Mouse (Mus musculus) lung, postnatal 0 days (tissue): ENCODE results near the gene Ust. TPM values are rescaled to one million over a fixed set of nuclear protein-coding genes. Genes with fewer than 3 reads are reported as not detected.

Source experiments
- ATAC-seq: fragments of 200-750 bp; cut with Nextera tagmentation; 2 replicates; pipeline ENCODE4 v1.8.0; 2017; ENCODE audit warnings: moderate library complexity
- DNase-seq: peaks from one replicate; pipeline ENCODE4 v3.0.0-alpha.2; 2016; ENCODE audit warnings: low spot score
- H3K27ac ChIP-seq: fragments of 300-500 bp; sonication (generic); 2 replicates; pipeline ENCODE4 v1.5.1; 2014; ENCODE audit warnings: antibody characterized with exemption, mild to moderate bottlenecking, low read length, mixed read lengths
- H3K27me3 ChIP-seq: fragments of 300-500 bp; sonication (generic); replicated peaks from 2 replicates; pipeline ENCODE4 v1.6.1; 2014; ENCODE audit warnings: low read length, mixed read lengths; ENCODE audit not compliant: insufficient read depth
- H3K36me3 ChIP-seq: fragments of 300-500 bp; sonication (generic); 2 replicates; pipeline ENCODE4 v1.6.1; 2014; ENCODE audit warnings: low read length, mixed read lengths; ENCODE audit not compliant: insufficient read depth
- H3K4me1 ChIP-seq: fragments of 300-500 bp; sonication (generic); 2 replicates; pipeline ENCODE4 v1.6.1; 2014; ENCODE audit warnings: antibody characterized with exemption, low read depth, low read length, mixed read lengths; ENCODE audit not compliant: insufficient read depth
- H3K4me2 ChIP-seq: fragments of 300-500 bp; sonication (generic); replicated peaks from 2 replicates; pipeline ENCODE4 v1.6.1; 2014; ENCODE audit warnings: low read depth, mild to moderate bottlenecking, low read length, moderate library complexity, mixed read lengths
- H3K4me3 ChIP-seq: fragments of 300-500 bp; sonication (generic); 2 replicates; pipeline ENCODE4 v1.5.1; 2014; ENCODE audit warnings: low read depth, low read length
- H3K9ac ChIP-seq: fragments of 300-500 bp; sonication (generic); replicated peaks from 2 replicates; pipeline ENCODE4 v1.6.1; 2014; ENCODE audit warnings: low read depth, mild to moderate bottlenecking
- H3K9me3 ChIP-seq: fragments of 300-500 bp; sonication (generic); 2 replicates; pipeline ENCODE4 v1.6.1; 2016; ENCODE audit warnings: low read length, mixed read lengths
- CTCF ChIP-seq: IDR thresholded peaks from 2 replicates; pipeline ENCODE4 v1.5.1; 2016; ENCODE audit warnings: antibody characterized with exemption, mild to moderate bottlenecking
- EP300 ChIP-seq: IDR thresholded peaks from 2 replicates; pipeline ENCODE4 v1.6.1; 2016; ENCODE audit warnings: antibody characterized with exemption, mild to moderate bottlenecking, control low read depth
- WGBS: fragments of 180-500 bp; shearing (Covaris S2); extraction: QIAGEN DNeasy Blood & Tissue Kit; methylation state at CpG from one replicate; pipeline ENCODE4 v1.1.7; 2014; 5-methylcytosine and 5-hydroxymethylcytosine counted together
- polyA plus RNA-seq: library from polyadenylated mRNA; unstranded; fragments of >200 nt; fragmentation: Nextera tagmentation; extraction: Ambion mirVana; gene quantifications from 2 replicates; pipeline ENCODE4 v1.2.1, GENCODE M21; 2015

The Ust gene
- polyA plus RNA-seq, 1 experiment from 2014 or later = 6.3 TPM

DNA sequence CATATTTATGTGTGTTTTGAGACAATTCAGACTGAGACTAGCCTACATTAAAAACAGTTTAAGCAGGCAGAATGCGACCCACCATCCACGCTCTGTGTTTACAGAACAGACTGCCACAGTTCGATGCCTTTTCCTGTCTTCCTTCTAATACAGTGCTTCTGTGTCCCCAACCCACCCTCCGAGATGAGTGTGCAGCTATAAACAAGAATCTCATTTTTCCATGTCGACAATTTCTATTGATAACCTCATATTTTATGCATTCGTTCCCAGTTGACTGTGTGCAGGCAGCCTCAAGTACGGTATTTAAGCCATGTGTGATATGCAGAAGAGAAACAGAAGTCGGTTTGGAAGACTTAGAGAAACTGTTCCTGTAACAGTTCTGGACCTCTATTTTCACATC lies 6.9 kb downstream of the Ust start:
- WGBS = 52% methylated on average over 8 of the region's 8 CpGs

GRCm38 (mm10) chr10:8506247-8506573 lies 12.4 kb downstream of the Ust start:
- peak overlapping the region; percentile 4; the same call in 1 of the 2 replicates for H3K4me2 ChIP-seq
- no peak overlapping the region for H3K9ac ChIP-seq
- DNase-seq = peak; percentile 18

More for the DNA sequence above, 6.9 kb downstream of the Ust start:
- Histone ChIP-seq H3K4me3 (no peak overlapping the region), H3K4me1 (no peaks in the 10 kb centered on the region), H3K27ac (no peak overlapping the region), H3K36me3 (no peaks in the 10 kb centered on the region), H3K9ac (no peak overlapping the region), H3K4me2 (no peak overlapping the region), H3K9me3 (no peaks in the 10 kb centered on the region), H3K27me3 (no peaks in the 10 kb centered on the region)
- DNase-seq (no peak), ATAC-seq (no peak)
- TF ChIP-seq EP300 (no peak), CTCF (no peak)

DNA sequence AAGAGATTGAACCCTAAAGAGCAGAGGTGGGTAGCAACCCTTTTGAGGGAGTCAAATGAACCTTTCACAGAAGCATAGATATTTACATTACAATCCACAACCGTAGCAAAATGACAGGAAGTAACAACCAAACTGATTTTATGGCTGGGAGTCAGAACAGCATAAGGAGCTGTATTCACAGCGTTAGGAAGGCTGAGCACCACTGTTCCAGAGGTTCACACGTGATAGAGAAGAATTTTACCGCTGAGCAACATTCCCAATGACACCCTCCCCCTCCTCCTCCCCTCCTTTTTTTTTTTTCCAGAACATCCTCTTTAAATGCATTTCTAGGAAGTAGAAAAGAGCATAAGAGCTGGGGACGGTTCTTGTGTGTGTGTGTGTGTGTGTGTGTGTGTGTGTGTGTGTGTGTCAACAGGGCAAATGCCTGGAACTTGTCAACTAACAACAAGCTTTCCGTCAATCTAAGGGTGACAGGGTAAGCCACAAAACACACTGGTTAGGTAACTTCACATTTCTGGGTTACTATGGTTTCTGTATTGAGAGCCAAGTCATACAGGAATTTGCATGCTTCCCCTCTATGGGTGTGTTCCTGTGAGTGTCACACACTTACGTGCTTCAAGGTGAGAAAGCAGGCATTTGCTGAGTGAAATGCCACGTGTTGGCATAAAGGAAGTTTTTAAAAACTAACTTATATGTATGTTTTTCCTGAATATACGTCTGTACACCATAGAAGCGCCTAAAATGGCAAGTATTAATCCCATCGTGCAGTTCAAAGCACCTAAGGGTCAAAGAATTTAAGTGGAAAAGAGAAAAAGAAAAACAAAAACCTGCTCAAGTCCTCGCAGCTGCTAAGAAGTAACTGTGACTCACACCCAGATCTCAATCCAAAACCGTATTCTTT lies 13.0 kb downstream of the Ust start:
- H3K27ac ChIP-seq = peak overlapping the region; percentile 48
- no peak overlapping the region for H3K4me3 ChIP-seq
- no peak overlapping the region for H3K9ac ChIP-seq
- H3K4me1 ChIP-seq = 0 out of 2 replicates have a peak, but pooled peaks cover 6% of the 10 kb centered on the region
- peak overlapping the region; percentile 25 for H3K4me2 ChIP-seq
- no peaks in the 10 kb centered on the region for H3K27me3 ChIP-seq
- H3K36me3 ChIP-seq = no peaks in the 10 kb centered on the region
- peak; percentile 87 for DNase-seq
- TF ChIP-seq EP300 = peak; percentile 39; the same call in 1 of the 2 replicates
- no peak for TF ChIP-seq CTCF
- H3K9me3 ChIP-seq = no peaks in the 10 kb centered on the region
- WGBS = 20% methylated on average over 13 of the region's 13 CpGs
- peak; percentile 94 for ATAC-seq

More at GRCm38 (mm10) chr10:8506247-8506573, 12.4 kb downstream of the Ust start:
- WGBS = 42% methylated on average over 3 of the region's 3 CpGs
- no peaks in the 10 kb centered on the region for H3K36me3 ChIP-seq
- peak overlapping the region; percentile 48; the same call in 1 of the 2 replicates for H3K27ac ChIP-seq
- H3K4me1 ChIP-seq = 0 out of 2 replicates have a peak, but pooled peaks cover 6% of the 10 kb centered on the region
- H3K4me3 ChIP-seq = no peak overlapping the region
- ATAC-seq = no peak; the same call in 1 of the 2 replicates
- H3K9me3 ChIP-seq = no peaks in the 10 kb centered on the region
- no peak for TF ChIP-seq CTCF
- TF ChIP-seq EP300 = no peak
- H3K27me3 ChIP-seq = no peaks in the 10 kb centered on the region

DNA sequence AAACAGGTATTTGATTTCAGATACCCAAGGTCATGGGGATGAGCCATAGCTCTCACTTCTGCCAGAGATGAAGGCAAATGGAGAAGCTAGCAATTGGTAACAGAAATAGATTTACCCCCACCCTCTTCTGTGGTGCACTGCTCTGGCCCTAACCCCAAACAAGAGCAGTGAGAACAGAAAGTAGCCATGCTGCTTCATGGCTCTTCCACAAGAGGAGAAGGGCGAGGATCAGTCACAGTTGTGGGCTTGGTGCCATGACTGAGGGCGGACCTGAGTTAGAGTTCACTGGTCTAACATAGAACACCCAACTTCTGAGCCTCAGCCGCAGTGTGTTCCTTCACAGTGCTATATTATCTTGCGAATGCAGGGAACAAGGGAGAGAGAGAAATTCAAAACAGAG lies 13.8 kb downstream of the Ust start:
- 67% methylated on average over 4 of the region's 4 CpGs for whole genome bisulfite sequencing
- peak overlapping the region; percentile 48 for H3K27ac ChIP-seq
- no peaks in the 10 kb centered on the region for H3K9me3 ChIP-seq
- TF ChIP-seq CTCF = no peak
- TF ChIP-seq EP300 = no peak
- H3K9ac ChIP-seq = no peak overlapping the region
- no peaks in the 10 kb centered on the region for H3K36me3 ChIP-seq
- no peak overlapping the region for H3K4me3 ChIP-seq
- no peak for ATAC-seq
- H3K27me3 ChIP-seq = no peaks in the 10 kb centered on the region
- 0 out of 2 replicates have a peak, but pooled peaks cover 6% of the 10 kb centered on the region for H3K4me1 ChIP-seq
- DNase-seq = no peak
- peak overlapping the region; percentile 25; the same call in 1 of the 2 replicates for H3K4me2 ChIP-seq

GRCm38 (mm10) chr10:8498951-8499891 lies 19.4 kb downstream of the Ust start:
- H3K9me3 ChIP-seq = no peaks in the 10 kb centered on the region
- no peaks in the 10 kb centered on the region for H3K27me3 ChIP-seq
- DNase-seq (peak; percentile 43), ATAC-seq (peak; percentile 50)
- 55% methylated on average over 13 of the region's 13 CpGs for WGBS
- TF ChIP-seq EP300 (no peak), CTCF (no peak)
- no peaks in the 10 kb centered on the region for H3K36me3 ChIP-seq
- no peak overlapping the region for H3K27ac ChIP-seq
- no peaks in the 10 kb centered on the region for H3K4me1 ChIP-seq
- no peak overlapping the region for H3K4me3 ChIP-seq
- no peak overlapping the region for H3K4me2 ChIP-seq
- H3K9ac ChIP-seq = no peak overlapping the region
